Mouse (Mus musculus) small intestine, adult 2 months (tissue): ENCODE data around the gene Phyh.

ENCODE experiments used
- CTCF ChIP-seq: fragments of 200-500 bp; IDR thresholded peaks from 2 replicates; pipeline ENCODE4 v1.5.1; 2012; ENCODE audit warnings: low read depth, mild to moderate bottlenecking, control low read depth, inconsistent platforms, low read length, moderate library complexity, mixed read lengths; ENCODE audit not compliant: insufficient replicate concordance, insufficient read length; ENCODE audit errors: extremely low read depth
- POLR2A ChIP-seq: fragments of 200-500 bp; IDR thresholded peaks from 2 replicates; pipeline ENCODE4 v1.6.1; 2012; ENCODE audit warnings: low read depth, mild to moderate bottlenecking, control low read depth, inconsistent platforms, low read length, moderate library complexity

GRCm38 (mm10) chr2:4907120-4907519, 11.7 kb upstream of the Phyh start:
- TF ChIP-seq POLR2A: no peak
- TF ChIP-seq CTCF: no peak
